18 mouse cellular contexts compared by ENCODE assay signal in the genomic region with DNA sequence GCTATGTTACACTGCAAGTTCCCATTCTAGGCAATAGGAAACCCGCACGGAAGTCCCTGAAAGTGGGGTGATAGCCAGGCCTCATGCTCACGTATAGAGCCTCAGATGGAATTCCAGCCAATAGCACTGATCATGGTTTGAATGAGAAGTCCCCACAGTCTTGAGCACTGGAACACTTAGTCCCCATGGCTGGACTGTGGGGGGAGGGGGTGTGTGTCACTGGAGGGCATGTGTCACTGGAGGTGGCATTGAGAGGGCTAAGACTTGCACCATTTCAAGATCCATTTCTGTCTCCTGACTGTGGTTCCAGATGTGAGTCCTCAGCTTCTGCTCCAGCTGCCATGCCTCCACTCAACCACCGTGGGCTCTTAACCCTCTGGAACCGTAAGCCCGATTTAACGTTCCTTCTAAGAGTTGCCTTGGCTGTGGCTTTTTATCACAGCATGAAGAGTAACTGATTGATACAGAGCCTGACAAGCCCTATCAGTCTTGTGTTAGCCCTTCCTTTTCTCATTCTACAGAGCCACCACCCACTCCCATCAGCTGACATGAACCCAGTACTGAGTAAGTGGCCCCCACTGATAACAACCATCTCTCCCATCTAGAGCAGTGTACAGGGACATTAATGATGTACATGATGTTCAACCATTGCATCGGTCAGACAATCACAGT.
DNase-seq lines count a peak whose midpoint lies in the region; TF ChIP-seq lines count a peak whose summit lies in the region.
"Had no signal": no experiment of that assay in that cellular context is flagged by ENCODE, and none has a peak within 500 bp of the region (broad histone marks: within the 10 kb centered on the region; RNA-seq: fewer than 3 reads in every experiment).

No protein-coding gene starts in this region.

- H3K27me3 ChIP-seq in kidney, adult 2 months (replicated peaks; ENCODE audit: control insufficient read depth, insufficient read depth, low read length), result no peaks in the 10 kb centered on the region
- H3K27me3 ChIP-seq: embryonic facial prominence, embryonic 15.5 days; lung, embryonic 15.5 days; midbrain, embryonic 12.5 days; neural tube, embryonic 13.5 days had no signal

- no peaks in the 10 kb centered on the region for H3K36me3 ChIP-seq in kidney, adult 2 months (ENCODE audit: control insufficient read depth, insufficient read depth, low read length)
- H3K36me3 ChIP-seq: embryonic facial prominence, embryonic 15.5 days; lung, embryonic 15.5 days; midbrain, embryonic 12.5 days; neural tube, embryonic 13.5 days had no signal

- 80% methylated on average over 8 of the region's 8 CpGs for WGBS in kidney, adult 2 months
- 89% methylated on average over 8 of the region's 8 CpGs for WGBS in lung, adult 2 months

- DNase-seq in adrenal gland, adult 2 months, result peak; percentile 38
- no peak for DNase-seq in adrenal gland, adult 18-20 months (ENCODE audit: low spot score in 2 of 2)
- DNase-seq in kidney, adult 2 months, result no peak
- no peak for DNase-seq in kidney, adult 11 months
- DNase-seq in lung, postnatal 10 days, result peak; percentile 33
- no peak for DNase-seq in lung, adult 2 months
- DNase-seq in urinary bladder, postnatal 36 days (ENCODE audit: low spot score in 2 of 2), result no peak
- DNase-seq in spleen, adult 12 weeks (ENCODE audit: low spot score), result no peak
- DNase-seq: cerebellum, adult 11 months; cerebellum, postnatal 14 days; forebrain, postnatal 0 days; heart, postnatal 4 days; right cerebral cortex, adult 18-20 months; thymus, postnatal 36 days had no signal

- no peak for TF ChIP-seq POLR2A in kidney, adult 2 months (IDR thresholded peaks at IDR 0.05; ENCODE audit: low read depth, low read length)
- TF ChIP-seq POLR2A in lung, adult 2 months (IDR thresholded peaks at IDR 0.05; ENCODE audit: borderline replicate concordance, extremely low read depth, low read depth, low read length), result no peak

- peak overlapping the region; percentile 65 for H3K27ac ChIP-seq in kidney, adult 2 months (ENCODE audit: insufficient read depth, low read depth, low read length)
- H3K27ac ChIP-seq: embryonic facial prominence, embryonic 15.5 days; lung, embryonic 15.5 days; midbrain, embryonic 12.5 days; neural tube, embryonic 13.5 days had no signal

- no peak overlapping the region for H3K4me3 ChIP-seq in kidney, adult 2 months (ENCODE audit: insufficient read depth, low read depth, low read length)
- H3K4me3 ChIP-seq in lung, adult 2 months (replicated peaks; ENCODE audit: extremely low read depth, low read depth, low read length), result no peak overlapping the region
- H3K4me3 ChIP-seq: embryonic facial prominence, embryonic 15.5 days; lung, embryonic 15.5 days; midbrain, embryonic 12.5 days; neural tube, embryonic 13.5 days had no signal

- TF ChIP-seq CTCF in kidney, adult 2 months (conservative IDR thresholded peaks at IDR 0.05; ENCODE audit: insufficient read depth, insufficient read length, low read depth, low read length), result no peak
- no peak for TF ChIP-seq CTCF in lung, adult 2 months (IDR thresholded peaks at IDR 0.05; ENCODE audit: insufficient read depth, low read length)

- H3K4me1 ChIP-seq in kidney, adult 2 months (ENCODE audit: control insufficient read depth, insufficient read depth, low read length), result peaks cover 24% of the 10 kb centered on the region
- no peaks in the 10 kb centered on the region for H3K4me1 ChIP-seq in lung, adult 2 months (ENCODE audit: control insufficient read depth, insufficient read depth, low read length)

Comparison
In these comparisons a context has a peak if more than half of its experiments do, and no peak if none do; other contexts are left out.
1. DNase-seq: peak in adrenal gland, adult 2 months (single experiment) and lung, postnatal 10 days (single experiment); none in adrenal gland, adult 18-20 months (0 of 2), kidney, adult 2 months (single experiment), kidney, adult 11 months (single experiment), lung, adult 2 months (single experiment), urinary bladder, postnatal 36 days (0 of 2) and spleen, adult 12 weeks (single experiment).